Mouse (Mus musculus) kidney, adult 9 months (tissue): Measurements from ENCODE around the gene Olfr323.

Source experiments
- DNase-seq: peaks from one replicate; pipeline ENCODE4 v3.0.0; 2022

Olfr323 gene

DNA sequence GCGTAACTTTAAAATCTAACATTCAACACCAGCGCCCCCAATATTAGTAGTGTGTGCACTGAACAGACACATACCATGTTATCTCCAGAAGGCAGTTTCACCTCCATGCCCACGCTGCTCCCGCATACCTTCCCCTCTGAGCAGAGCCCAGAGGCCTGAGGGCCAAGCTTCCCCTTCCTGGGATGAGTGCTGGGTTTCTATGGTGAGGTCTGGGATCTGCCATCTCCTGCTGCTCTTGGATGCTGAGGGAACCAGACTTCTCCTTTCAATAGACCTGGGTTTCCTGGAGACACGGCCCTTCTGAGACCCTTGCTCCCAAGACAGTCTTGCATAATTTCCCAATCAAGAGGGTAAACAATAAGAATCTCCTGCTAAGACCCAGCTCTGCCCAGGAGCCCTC is at the start of gene Olfr323:
Olfr323 (minus strand) TSS at position 101 of the 400 bp plus-strand sequence.
- no peak for DNase-seq

DNA sequence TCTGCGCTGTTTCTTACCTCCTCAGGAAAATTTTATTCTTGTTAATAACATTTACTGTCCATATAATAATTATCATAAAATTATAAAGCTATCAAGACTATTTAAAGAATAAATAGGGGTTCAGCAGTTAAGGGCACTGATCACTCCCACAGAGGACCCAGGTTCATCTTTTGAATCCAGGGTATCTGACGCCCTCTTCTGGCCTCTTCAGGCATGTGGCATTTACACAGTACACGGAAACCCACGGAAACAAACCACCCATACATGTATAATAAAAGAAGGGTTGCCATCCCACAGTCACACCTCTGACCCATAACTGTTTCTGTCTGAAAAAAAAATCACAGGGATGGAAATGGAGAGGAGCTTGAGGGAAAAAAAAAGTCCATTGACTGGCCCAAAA is 41.5 kb upstream of the Olfr323 start:
- DNase-seq: no peak

DNA sequence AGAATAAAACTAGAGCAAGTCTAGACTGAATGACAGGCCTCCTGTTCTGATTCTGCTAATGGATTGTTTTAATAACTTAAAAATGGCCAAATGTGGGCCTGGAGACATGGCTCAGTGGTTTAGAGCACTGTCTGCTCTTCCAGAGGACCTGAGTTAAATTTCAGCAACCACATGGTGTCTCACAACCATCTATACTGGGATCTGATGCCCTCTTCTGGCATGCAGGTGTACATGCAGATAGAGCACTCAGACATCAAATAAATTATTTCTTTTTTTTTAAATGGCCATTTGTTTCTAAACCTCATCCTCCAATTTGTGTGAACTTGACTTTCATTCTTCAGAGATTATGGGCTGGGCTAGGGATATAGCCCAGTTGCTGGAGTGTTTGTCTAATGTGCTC is 39.0 kb upstream of the Olfr323 start:
- DNase-seq: no peak

DNA sequence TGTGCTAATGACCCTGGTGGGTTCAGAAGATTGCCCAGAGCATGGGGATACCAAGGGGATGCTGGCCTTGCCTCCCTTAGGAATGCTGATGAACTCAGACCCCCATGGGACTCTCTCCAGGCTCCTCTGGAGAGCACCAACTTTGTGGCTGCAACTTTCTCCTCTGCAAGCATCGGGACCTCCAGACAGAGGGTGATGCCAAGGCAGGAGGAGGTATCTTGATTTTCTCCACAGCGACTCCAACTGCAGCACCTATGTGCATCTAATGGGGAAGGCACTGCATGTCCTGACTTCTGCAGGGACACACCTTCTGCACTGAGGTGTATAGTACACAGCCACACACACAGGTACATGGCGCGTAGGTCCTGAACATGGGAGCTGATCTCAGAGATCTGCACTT is 28.3 kb upstream of the Olfr323 start, which contains the start of gene Olfr322:
Olfr322 (plus strand) TSS at position 187 of the 400 bp plus-strand sequence.
- DNase-seq: no peak

DNA sequence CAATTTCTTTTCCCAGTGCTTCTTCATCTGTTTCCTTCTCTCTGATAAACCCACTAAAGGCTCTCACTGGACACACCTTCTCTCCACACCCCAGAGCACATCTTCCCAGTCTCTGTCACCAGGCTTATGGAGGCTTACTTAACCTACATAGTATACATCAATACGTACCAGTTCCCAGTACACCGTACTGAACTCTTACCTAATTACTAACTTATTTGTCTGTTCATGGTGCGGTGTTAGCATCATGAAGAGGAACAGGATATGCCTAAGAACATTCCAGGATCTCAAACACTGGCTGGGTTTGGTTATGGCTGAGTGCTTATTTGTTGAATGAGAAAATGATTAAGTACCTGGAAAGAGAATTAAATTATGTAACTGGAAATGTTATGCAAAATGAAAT is 24.9 kb upstream of the Olfr323 start:
- no peak for DNase-seq

DNA sequence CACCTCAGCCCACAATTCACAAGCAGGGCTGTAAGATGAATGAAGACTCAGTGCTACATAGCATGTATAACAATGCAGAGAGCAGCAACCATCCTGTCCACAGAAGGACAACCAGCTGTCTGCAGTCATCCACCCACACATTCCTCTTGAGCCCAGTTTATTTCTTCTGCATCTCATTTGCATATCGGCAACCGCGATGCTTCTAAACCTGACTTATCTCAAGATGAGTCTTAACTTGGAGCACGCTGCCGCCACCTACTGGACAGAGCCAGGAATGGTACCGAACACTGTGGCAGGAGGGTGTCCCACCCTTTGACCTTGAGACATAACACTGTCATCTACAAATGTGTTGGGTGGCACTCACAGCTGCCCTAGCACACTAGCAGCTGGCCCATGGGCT is 13.0 kb upstream of the Olfr323 start:
- DNase-seq: no peak

DNA sequence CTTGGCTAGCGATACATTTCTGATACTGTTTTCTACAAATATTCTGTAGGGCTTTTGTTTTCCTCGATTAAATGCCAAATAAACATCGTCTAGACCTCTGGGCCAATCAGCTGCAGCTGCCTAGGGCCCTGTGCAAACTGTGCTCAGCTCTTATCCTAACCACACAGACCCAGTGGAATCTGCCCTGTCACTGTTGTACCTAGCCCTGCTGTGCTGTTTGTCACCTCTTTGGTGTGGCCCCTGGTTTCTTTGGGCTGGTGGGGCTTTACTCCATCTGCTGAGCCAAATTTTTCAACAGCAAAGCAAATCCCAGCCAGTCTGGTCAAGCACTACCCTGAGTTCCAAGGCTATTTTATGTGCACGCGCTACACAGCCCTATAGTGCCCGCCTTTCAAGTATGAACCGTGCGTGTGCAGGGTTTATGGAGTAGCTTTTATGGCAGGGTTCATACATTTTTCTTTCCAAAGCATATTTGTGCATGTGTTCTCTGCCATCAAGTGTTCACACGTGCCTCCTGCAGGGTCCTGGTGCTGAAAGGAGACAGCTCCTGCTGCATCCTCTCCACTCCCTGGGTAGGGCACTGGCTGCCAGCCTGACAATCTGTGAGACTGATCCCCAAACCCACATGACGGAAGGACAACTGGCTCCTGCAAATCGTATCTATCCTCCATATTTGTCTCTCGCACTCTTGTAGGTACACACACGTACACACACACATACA is 11.5 kb upstream of the Olfr323 start:
- no peak for DNase-seq

DNA sequence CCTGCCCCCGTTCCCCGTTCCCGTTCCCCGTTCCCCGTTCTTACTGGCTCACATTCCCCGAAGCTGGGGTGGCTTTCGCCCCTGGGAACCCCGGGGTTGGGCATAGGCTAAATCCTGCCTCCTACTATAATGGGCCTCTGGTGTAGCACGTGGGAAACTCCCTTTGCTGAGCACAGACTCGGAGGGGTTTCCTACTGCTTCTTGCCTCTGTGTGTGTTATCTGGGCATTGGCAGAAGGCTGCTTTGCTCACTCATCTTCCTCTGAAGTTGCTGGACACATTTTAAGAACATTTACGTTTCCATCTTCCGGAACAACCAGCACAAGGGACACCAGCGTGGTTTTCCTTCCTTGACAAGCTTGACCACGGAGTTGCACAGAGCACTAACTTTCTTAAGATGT is 10.8 kb upstream of the Olfr323 start:
- DNase-seq: no peak

DNA sequence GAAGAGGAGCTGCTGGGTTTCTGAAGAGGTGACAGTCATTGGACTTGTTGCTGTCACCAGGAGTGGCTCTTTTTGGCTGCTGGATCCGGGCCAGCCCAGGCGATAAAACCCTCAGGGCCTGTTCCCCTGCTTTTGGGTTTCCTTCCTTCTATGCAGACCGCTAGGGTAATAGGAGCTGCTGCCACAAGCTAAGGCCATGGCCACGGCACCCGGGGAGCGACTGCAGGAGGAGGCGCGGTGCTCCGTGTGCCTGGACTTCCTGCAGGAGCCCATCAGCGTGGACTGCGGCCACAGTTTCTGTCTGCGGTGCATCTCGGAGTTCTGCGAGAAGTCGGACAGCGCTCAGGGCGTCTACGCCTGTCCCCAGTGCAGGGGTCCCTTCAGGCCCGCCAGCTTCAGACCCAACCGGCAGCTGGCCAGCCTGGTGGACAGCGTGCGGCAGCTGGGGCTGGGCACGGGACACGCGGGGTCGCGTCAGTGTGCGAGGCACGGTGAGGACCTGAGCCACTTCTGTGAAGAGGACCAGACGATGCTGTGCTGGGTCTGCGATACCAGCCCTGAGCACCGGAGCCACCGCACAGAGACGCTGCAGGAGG is 10.1 kb upstream of the Olfr323 start, which contains the start of gene Trim58:
Trim58 (plus strand) TSS at position 194 of the 596 bp plus-strand sequence.
- no peak for DNase-seq

DNA sequence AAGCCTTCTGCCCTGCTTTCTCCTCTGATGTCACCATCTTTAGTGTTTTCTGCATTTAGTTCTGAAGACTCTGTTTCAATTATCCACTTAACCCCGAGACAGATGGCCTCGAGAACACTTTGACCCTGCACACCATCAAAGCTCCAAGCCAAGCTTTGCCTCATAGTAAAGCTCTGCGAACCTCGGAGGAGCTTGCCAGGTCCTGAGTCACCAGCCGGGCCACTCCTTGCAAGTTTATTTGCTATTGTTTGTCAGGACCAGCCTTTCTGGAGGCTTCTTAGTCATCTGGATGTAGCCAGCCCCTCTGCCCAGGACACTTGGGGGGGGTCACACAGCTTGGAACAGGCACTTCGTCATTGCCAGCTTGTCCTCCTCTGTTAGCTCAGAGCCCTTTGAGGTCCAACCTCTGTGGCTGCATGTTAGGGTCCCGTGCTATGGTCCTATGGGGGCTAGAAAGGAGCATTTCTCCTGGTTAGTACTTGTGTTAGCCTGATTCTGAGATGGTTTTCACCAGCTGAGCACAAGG is 7.9 kb upstream of the Olfr323 start:
- no peak for DNase-seq

DNA sequence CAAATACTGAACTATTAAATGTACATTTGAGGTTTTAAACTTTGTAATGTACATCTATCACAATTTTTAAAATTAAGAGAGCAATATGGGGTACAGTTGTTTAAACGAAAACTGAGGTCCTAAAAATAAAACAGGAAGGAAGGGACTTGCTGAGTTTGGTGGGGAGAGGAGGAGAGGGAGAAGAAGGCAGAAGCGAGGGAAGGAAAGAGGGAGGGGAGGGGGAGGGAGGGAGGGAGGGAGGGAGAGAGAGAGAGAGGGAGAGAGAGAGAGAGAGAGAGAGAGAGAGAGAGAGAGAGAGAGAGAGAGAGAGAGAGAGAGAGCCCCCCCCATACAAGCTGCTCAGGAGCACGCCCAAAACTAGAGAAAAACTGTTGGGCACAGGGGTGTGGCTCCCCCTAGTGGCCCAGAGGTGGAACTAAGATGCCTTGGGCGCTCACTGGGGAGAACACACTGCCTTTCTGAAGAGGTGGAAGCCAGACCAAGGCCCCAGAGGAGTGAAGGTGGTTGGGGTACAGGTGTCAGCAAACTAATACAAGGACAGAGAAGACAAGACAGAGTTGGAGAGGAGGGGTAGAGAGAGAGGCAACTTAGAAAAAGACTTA is 6.2 kb upstream of the Olfr323 start:
- peak; percentile 22 for DNase-seq

DNA sequence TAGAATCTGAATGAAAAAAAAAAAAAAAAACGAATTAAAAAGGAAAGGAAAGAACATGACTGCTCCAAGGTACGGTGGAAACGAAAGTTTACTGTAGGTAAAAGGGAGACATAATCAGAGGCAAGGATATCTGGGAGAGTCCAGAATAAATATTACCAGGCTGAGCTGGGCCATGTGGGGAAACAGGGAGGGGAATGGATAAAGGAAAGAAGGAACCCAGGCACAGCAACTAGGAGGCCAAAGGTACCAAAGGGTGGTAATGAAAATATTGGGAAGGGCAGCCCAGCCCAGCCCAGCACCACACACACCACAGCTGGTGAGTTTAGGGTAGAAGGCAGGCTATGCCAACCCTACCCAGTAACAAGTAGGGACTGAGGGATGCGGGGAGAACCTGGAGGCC is 4.6 kb upstream of the Olfr323 start:
- DNase-seq: no peak

DNA sequence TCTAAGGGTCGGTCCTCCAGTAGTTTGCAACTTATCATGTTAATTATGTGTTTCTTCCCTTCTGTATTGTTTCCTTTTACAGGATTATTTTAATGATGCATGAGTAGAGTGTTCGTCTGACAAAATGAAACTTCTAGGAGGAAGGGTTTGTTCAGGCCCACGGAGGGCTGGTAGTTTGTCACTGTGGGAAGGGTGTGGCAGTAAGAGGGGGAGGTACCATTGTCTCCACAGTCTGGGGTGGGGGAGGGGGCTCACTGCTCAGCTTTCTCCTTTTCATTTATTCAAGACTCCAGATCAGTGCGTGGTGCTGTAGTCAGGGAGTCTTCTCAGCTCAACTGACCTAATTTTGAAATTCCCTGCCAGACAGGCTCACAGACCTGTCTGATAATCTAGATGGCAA is 4.2 kb downstream of the Olfr323 start:
- no peak for DNase-seq

DNA sequence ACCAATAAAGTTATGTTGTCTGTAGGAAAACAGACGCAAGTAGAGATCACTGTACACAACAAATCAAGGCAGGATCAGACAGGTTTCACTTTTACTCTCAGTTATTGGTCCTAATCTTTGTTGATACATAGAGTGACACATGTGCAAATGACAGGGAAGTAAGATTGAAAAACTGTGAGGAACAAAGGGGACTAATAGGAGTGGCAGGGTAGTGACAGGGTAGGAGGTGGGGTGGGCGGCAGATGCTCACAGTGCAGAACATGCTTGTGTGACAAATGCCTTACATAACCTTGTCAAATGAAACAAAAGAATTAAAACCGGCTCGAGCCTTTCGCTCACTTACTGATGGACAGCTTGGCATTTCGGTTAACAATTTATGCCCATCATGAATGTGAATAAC is 11.5 kb downstream of the Olfr323 start:
- no peak for DNase-seq

DNA sequence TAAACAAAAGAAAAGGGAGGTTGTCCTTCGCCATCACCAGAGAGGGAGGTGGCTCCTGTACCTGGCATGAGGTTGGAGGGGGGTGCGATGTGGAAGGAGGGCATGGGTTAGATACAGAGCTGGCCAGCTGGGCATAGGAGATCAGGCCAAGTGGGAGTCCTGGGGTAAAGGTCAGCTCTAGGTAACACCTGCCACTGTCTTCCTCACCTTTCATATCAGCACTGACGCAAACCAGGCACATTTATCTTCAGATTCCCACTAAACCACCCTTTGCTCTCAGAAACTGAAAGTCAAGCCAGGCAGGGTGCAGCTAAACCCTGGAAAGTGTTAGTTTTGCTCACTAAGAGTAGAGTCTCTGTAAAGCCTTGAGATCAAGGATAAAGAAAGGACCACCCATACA is 11.9 kb downstream of the Olfr323 start:
- DNase-seq: no peak

DNA sequence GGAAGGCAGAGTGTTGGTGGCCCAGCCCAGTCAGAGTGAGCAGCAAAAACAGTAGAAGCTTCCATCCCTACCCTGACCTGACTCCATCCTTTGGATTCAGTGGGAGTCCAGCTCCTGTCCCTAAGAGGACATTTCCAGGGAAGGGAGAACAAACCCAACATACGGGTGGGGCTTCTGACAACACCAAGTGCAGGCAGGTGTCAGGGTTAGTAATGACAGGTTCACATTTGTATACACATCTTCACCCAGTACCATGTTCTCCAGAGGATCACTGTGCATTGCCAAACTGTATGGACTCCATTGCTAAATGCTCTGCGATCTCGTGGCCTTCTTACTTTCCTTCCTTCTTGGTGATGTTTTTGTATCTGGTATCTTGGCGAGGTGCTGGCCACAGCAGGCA is 14.3 kb downstream of the Olfr323 start, which contains the start of gene 2210407C18Rik:
2210407C18Rik (minus strand) TSS at position 101 of the 400 bp plus-strand sequence.
- no peak for DNase-seq

DNA sequence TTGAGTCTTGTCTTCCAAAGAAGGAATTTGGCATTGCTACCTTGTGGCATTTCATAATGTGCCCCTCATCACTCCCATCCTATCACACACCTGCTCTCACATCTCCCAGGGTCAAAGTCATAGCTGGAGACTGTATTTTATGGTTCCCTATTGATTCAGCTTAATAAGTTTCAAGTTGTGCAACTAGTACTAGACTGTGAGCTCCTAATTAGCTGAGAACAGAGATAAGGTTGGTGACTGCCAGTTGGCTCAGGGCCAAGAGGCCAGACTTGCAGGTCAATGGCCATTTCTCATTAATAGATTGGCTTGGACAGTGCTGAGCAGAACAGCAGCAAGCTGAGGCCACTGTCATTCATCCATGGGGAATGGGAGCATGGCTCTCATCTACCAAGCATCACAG is 15.8 kb downstream of the Olfr323 start:
- DNase-seq: peak; percentile 35

DNA sequence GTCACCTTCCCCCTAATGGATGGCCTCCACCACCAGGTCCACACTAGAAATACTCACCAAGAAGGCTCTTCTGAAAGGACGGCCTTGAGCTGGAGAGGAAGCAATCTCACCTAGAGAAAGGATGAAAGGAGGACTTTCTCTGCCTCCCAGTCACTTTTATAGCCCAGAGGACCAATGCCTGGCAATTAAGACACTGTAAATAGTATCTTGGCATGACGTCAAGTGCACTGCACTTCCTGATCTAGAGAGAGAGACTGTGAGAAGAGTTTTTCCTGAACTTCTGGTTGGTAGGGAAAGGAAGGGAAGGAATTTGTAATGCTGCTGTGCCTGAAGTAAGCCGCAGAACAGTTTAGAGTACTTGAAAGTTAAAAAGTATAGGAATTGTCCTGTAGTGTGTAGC is 16.9 kb downstream of the Olfr323 start:
- no peak for DNase-seq

DNA sequence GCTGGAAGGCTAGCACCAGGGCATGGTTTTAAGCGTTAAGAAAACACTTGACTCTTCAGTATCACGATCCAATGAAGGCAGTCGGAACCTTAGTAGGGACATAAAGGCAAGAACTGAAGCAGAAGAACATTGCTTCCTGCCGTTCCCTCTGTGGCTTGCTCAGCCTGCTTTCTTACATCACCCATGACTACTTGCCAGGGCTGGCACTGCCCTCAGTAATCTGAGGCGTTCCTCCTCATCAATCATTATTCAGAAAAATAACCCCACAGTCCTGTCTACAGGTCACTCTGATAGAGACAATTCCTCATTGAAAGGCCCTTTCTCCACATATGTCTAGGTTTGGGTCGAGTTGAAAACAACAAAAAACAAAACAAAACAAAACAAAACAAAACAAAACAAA is 23.3 kb downstream of the Olfr323 start:
- DNase-seq: peak; percentile 15

DNA sequence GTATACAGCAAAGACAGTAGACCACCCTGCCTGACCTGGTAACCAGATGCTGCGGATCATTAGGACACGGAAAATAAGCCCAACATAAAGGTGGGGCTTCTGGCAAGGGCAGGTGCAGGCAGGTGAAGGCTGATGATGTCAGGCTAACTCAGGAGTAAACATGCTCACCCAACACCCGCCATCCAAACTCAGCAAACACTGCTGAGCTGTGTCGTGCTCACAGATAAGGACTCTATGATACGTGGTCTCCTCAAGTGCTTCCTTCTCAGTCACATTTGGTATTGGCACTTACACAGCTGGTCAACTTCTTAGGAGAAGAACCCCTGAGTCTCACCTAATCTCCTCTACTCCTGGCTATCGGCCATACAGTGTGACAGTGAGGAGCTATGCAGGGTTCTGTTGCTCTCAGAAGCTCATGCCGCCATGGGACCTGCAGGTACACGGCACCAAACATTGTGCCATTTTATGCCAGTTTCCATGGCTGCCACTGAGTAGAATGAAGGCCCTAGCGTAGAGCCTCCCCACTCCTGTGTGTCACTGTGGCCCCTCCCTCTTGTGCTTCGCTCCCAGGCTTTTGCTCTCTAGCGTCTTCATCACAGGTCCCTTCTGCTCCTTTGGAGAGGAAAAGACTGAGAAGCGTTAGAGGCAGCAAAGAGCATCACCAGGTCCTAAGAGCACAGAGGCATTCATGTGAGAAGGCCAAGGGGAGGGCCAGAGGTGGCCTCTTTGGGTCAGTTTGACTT is 24.0 kb downstream of the Olfr323 start:
- no peak for DNase-seq

DNA sequence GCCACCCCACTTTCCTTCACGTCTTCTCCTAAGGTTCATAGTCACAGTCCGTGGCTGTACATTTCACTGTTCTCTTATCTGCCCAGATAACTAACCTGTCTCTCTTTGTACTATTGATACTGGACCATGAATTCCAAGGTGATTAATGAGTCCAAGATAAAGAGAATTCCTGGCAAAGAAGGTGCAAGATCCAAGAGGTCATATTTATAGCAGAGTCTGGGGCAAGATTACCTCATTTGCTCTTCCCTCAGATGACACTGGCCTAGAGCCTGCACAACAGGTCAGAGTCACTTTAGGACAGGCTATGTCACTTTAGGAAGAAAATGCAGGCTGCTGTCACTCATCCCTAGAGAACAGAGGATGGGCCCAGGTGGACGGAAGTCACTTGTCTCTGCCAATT is 25.1 kb downstream of the Olfr323 start:
- no peak for DNase-seq

DNA sequence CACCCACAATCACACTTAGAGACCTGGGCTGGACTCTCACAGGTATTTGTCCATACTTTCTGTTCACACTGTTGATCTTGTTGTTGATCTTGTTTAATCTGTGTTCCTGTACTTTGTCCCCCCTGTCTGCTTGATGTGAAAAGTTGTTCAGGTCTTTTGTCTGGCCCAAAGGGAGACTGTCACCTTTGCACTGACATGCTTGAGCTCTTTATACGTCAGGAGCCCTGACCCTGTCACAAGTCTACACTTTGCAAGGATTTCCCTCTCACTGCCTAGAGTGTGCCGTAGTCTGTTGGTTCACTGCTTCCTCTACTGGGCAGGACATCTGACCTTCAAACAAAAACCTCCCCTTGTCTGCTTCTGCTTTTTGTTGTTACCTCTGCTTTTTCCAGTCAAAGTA is 25.6 kb downstream of the Olfr323 start:
- DNase-seq: peak; percentile 3
